Mouse (Mus musculus) hindbrain, embryonic 14.5 days (tissue): ENCODE data around the gene Rab42. TPM values are rescaled to one million over a fixed set of nuclear protein-coding genes. Genes with fewer than 3 reads are reported as not detected.
A peak's percentile ranks its signal among the peaks of the same experiment; 100 is the strongest.

ENCODE experiments used
- ATAC-seq: fragments of 200-750 bp; cut with Nextera tagmentation; 2 replicates; pipeline ENCODE4 v1.8.0; 2017; ENCODE audit warnings: moderate number of reproducible peaks, mild to moderate bottlenecking, moderate TSS enrichment, moderate library complexity; ENCODE audit not compliant: low FRiP score
- DNase-seq: peaks from one replicate; pipeline ENCODE4 v3.0.0-alpha.2; 2015; ENCODE audit warnings: low spot score
- H3K27ac ChIP-seq: fragments of 300-500 bp; sonication (generic); 2 replicates; pipeline ENCODE4 v1.5.1; 2014; ENCODE audit warnings: mild to moderate bottlenecking, moderate library complexity
- H3K27me3 ChIP-seq: fragments of 300-500 bp; sonication (generic); 2 replicates; pipeline ENCODE4 v1.6.1; 2014; ENCODE audit warnings: mild to moderate bottlenecking, low read length, mixed read lengths; ENCODE audit not compliant: control insufficient read depth, insufficient read depth
- H3K36me3 ChIP-seq: fragments of 300-500 bp; sonication (generic); replicated peaks from 2 replicates; pipeline ENCODE4 v1.6.1; 2014; ENCODE audit not compliant: control insufficient read depth, insufficient read depth
- H3K4me1 ChIP-seq: fragments of 300-500 bp; sonication (generic); replicated peaks from 2 replicates; pipeline ENCODE4 v1.6.1; 2014; ENCODE audit warnings: antibody characterized with exemption, low read length, mixed read lengths; ENCODE audit not compliant: control insufficient read depth, insufficient read depth
- H3K4me2 ChIP-seq: fragments of 300-500 bp; sonication (generic); replicated peaks from 2 replicates; pipeline ENCODE4 v1.6.1; 2014; ENCODE audit warnings: mild to moderate bottlenecking, moderate library complexity
- H3K4me3 ChIP-seq: fragments of 300-500 bp; sonication (generic); replicated peaks from 2 replicates; pipeline ENCODE4 v1.5.1; 2014; ENCODE audit warnings: mild to moderate bottlenecking, low read length
- H3K9ac ChIP-seq: fragments of 300-500 bp; sonication (generic); 2 replicates; pipeline ENCODE4 v1.6.1; 2014
- H3K9me3 ChIP-seq: fragments of 300-500 bp; sonication (generic); 2 replicates; pipeline ENCODE4 v1.6.1; 2016; ENCODE audit warnings: low read length; ENCODE audit not compliant: control insufficient read depth
- WGBS: fragments of 180-500 bp; shearing (Covaris S2); extraction: QIAGEN DNeasy Blood & Tissue Kit; methylation state at CpG from one replicate; pipeline ENCODE4 v1.1.7; 2014; 5-methylcytosine and 5-hydroxymethylcytosine counted together
- polyA plus RNA-seq: library from polyadenylated mRNA; unstranded; fragments of >200 nt; fragmentation: Nextera tagmentation; extraction: Ambion mirVana; gene quantifications from 2 replicates; pipeline ENCODE4 v1.2.1, GENCODE M21; 2014

Rab42 gene
- polyA plus RNA-seq, 1 experiment from 2014 or later = 1.5 TPM

GRCm38 (mm10) chr4:132345135-132345842 lies 42.1 kb upstream of the Rab42 start:
- no peak overlapping the region for H3K27ac ChIP-seq
- under 1% methylated on average over 83 of the region's 83 CpGs for WGBS
- no peaks in the 10 kb centered on the region for H3K9me3 ChIP-seq
- DNase-seq (peak; percentile 91), ATAC-seq (peak; percentile 88)
- no peaks in the 10 kb centered on the region for H3K27me3 ChIP-seq
- H3K9ac ChIP-seq = peak overlapping the region; percentile 74
- H3K4me2 ChIP-seq = peak overlapping the region; percentile 82
- H3K4me1 ChIP-seq = peaks cover 14% of the 10 kb centered on the region
- 0 out of 2 replicates have a peak, but pooled peaks cover 3% of the 10 kb centered on the region for H3K36me3 ChIP-seq
- H3K4me3 ChIP-seq = peak overlapping the region; percentile 78

GRCm38 (mm10) chr4:132344403-132345134 lies 41.4 kb upstream of the Rab42 start:
- 8% methylated on average over 13 of the region's 13 CpGs for WGBS
- peak overlapping the region; percentile 78 for H3K4me3 ChIP-seq
- no peaks in the 10 kb centered on the region for H3K9me3 ChIP-seq
- H3K4me2 ChIP-seq = peak overlapping the region; percentile 82
- peaks cover 3% of the 10 kb centered on the region for H3K36me3 ChIP-seq
- H3K9ac ChIP-seq = peak overlapping the region; percentile 74
- H3K27me3 ChIP-seq = no peaks in the 10 kb centered on the region
- H3K27ac ChIP-seq = no peak overlapping the region
- H3K4me1 ChIP-seq = peaks cover 14% of the 10 kb centered on the region
- ATAC-seq (peak; percentile 40; the same call in 1 of the 2 replicates), DNase-seq (no peak)

- peaks cover 14% of the 10 kb centered on the region for H3K4me1 ChIP-seq
- no peaks in the 10 kb centered on the region for H3K27me3 ChIP-seq
- no peak overlapping the region for H3K4me2 ChIP-seq
- ATAC-seq (no peak), DNase-seq (no peak)
- no peak overlapping the region for H3K4me3 ChIP-seq
- no peak overlapping the region for H3K9ac ChIP-seq
- 92% methylated on average over 3 of the region's 3 CpGs for WGBS
- no peak overlapping the region for H3K27ac ChIP-seq
- no peaks in the 10 kb centered on the region for H3K9me3 ChIP-seq
- peaks cover 24% of the 10 kb centered on the region for H3K36me3 ChIP-seq
Observed at GRCm38 (mm10) chr4:132341451-132341850, 38.3 kb upstream of the Rab42 start.

GRCm38 (mm10) chr4:132338943-132339342 lies 35.8 kb upstream of the Rab42 start:
- Histone ChIP-seq H3K4me3 (no peak overlapping the region), H3K4me1 (peaks cover 3% of the 10 kb centered on the region; the same call in 1 of the 2 replicates), H3K27me3 (no peaks in the 10 kb centered on the region), H3K9ac (no peak overlapping the region), H3K9me3 (no peaks in the 10 kb centered on the region), H3K36me3 (peaks cover 44% of the 10 kb centered on the region), H3K4me2 (no peak overlapping the region), H3K27ac (no peak overlapping the region)
- WGBS = 88% methylated on average over 13 of the region's 13 CpGs
- no peak for ATAC-seq
- no peak for DNase-seq

- peaks cover 10% of the 10 kb centered on the region for H3K4me1 ChIP-seq
- WGBS = 91% methylated on average over 6 of the region's 6 CpGs
- ATAC-seq = no peak
- H3K4me3 ChIP-seq = no peak overlapping the region
- DNase-seq = no peak
- H3K27me3 ChIP-seq = no peaks in the 10 kb centered on the region
- no peak overlapping the region for H3K27ac ChIP-seq
- no peaks in the 10 kb centered on the region for H3K9me3 ChIP-seq
- H3K9ac ChIP-seq = no peak overlapping the region
- H3K4me2 ChIP-seq = no peak overlapping the region
- peaks cover 38% of the 10 kb centered on the region for H3K36me3 ChIP-seq
Observed at GRCm38 (mm10) chr4:132332880-132333279, 29.7 kb upstream of the Rab42 start.

GRCm38 (mm10) chr4:132331960-132332359 lies 28.8 kb upstream of the Rab42 start:
- Histone ChIP-seq H3K9me3 (no peaks in the 10 kb centered on the region), H3K36me3 (peaks cover 32% of the 10 kb centered on the region), H3K27me3 (no peaks in the 10 kb centered on the region), H3K4me1 (peaks cover 12% of the 10 kb centered on the region), H3K4me3 (no peak overlapping the region), H3K9ac (no peak overlapping the region), H3K27ac (no peak overlapping the region), H3K4me2 (no peak overlapping the region)
- WGBS = 78% methylated on average over 3 of the region's 3 CpGs
- ATAC-seq = no peak
- DNase-seq = no peak

- Histone ChIP-seq H3K4me3 (peak overlapping the region; percentile 64), H3K9me3 (no peaks in the 10 kb centered on the region), H3K27me3 (no peaks in the 10 kb centered on the region), H3K4me1 (peaks cover 12% of the 10 kb centered on the region), H3K27ac (peak overlapping the region; percentile 69; the same call in 1 of the 2 replicates), H3K4me2 (peak overlapping the region; percentile 67), H3K9ac (peak overlapping the region; percentile 80), H3K36me3 (peaks cover 29% of the 10 kb centered on the region)
- 15% methylated on average over 10 of the region's 10 CpGs for WGBS
- ATAC-seq (no peak), DNase-seq (no peak)
Observed at GRCm38 (mm10) chr4:132329835-132330354, 26.7 kb upstream of the Rab42 start.

- Histone ChIP-seq H3K4me3 (peak within 1 kb of the TSS; percentile 64), H3K4me2 (peak within 1 kb of the TSS; percentile 67), H3K27ac (peak within 1 kb of the TSS; percentile 69), H3K27me3 (no peaks in the 10 kb centered on the region), H3K4me1 (peaks cover 12% of the 10 kb centered on the region), H3K9ac (peak within 1 kb of the TSS; percentile 80), H3K36me3 (peaks cover 30% of the 10 kb centered on the region), H3K9me3 (no peaks in the 10 kb centered on the region)
- peak; percentile 88 for DNase-seq
- under 1% methylated on average over 52 of the region's 52 CpGs for WGBS
- peak; percentile 95 for ATAC-seq
Observed at GRCm38 (mm10) chr4:132329115-132329834, 26.1 kb upstream of the Rab42 start, which contains the start of gene Trnau1ap. Gene Trnau1ap, minus strand, starts transcription at chr4:132329538.
